Mouse (Mus musculus) hindbrain, embryonic 11.5 days (tissue): ENCODE results near the gene Arid1b. TPM values are rescaled to one million over a fixed set of nuclear protein-coding genes. Genes with fewer than 3 reads are reported as not detected.

Source experiments
- ATAC-seq: fragments of 200-750 bp; cut with Nextera tagmentation; 2 replicates; pipeline ENCODE4 v1.8.0; 2017; ENCODE audit warnings: mild to moderate bottlenecking, moderate TSS enrichment, moderate library complexity; ENCODE audit not compliant: low FRiP score
- DNase-seq: peaks from one replicate; pipeline ENCODE4 v3.0.0-alpha.2; 2015; ENCODE audit warnings: low spot score
- H3K27ac ChIP-seq: fragments of 300-500 bp; sonication (generic); 2 replicates; pipeline ENCODE4 v1.5.1; 2014; ENCODE audit warnings: mild to moderate bottlenecking, low read depth, low read length
- H3K27me3 ChIP-seq: fragments of 300-500 bp; sonication (generic); 2 replicates; pipeline ENCODE4 v1.6.1; 2014; ENCODE audit warnings: mild to moderate bottlenecking, low read length, moderate library complexity, mixed read lengths; ENCODE audit not compliant: control insufficient read depth, insufficient read depth
- H3K36me3 ChIP-seq: fragments of 300-500 bp; sonication (generic); 2 replicates; pipeline ENCODE4 v1.6.1; 2014; ENCODE audit warnings: mild to moderate bottlenecking, low read length, moderate library complexity, mixed read lengths; ENCODE audit not compliant: control insufficient read depth, insufficient read depth
- H3K4me1 ChIP-seq: fragments of 300-500 bp; sonication (generic); replicated peaks from 2 replicates; pipeline ENCODE4 v1.6.1; 2014; ENCODE audit warnings: low read length, mixed read lengths; ENCODE audit not compliant: control insufficient read depth, insufficient read depth
- H3K4me2 ChIP-seq: fragments of 300-500 bp; sonication (generic); replicated peaks from 2 replicates; pipeline ENCODE4 v1.6.1; 2014; ENCODE audit warnings: mild to moderate bottlenecking, low read depth, low read length
- H3K4me3 ChIP-seq: fragments of 300-500 bp; sonication (generic); 2 replicates; pipeline ENCODE4 v1.5.1; 2014; ENCODE audit warnings: low read depth, low read length
- H3K9ac ChIP-seq: fragments of 300-500 bp; sonication (generic); 2 replicates; pipeline ENCODE4 v1.6.1; 2014; ENCODE audit warnings: low read depth, low read length
- H3K9me3 ChIP-seq: fragments of 300-500 bp; sonication (generic); 2 replicates; pipeline ENCODE4 v1.6.1; 2016; ENCODE audit warnings: low read length; ENCODE audit not compliant: control insufficient read depth
- WGBS: fragments of 180-500 bp; shearing (Covaris S2); extraction: QIAGEN DNeasy Blood & Tissue Kit; methylation state at CpG from one replicate; pipeline ENCODE4 v1.1.7; 2014; 5-methylcytosine and 5-hydroxymethylcytosine counted together
- polyA plus RNA-seq: library from polyadenylated mRNA; unstranded; fragments of >200 nt; fragmentation: Nextera tagmentation; extraction: Ambion mirVana; gene quantifications from 2 replicates; pipeline ENCODE4 v1.2.1, GENCODE M21; 2014

Gene Arid1b
- polyA plus RNA-seq, 1 experiment from 2014 or later = 18.6 TPM

GRCm38 (mm10) chr17:5209076-5209475, 214.9 kb downstream of the Arid1b start:
- Histone ChIP-seq H3K9me3 (no peaks in the 10 kb centered on the region), H3K4me1 (peaks cover 3% of the 10 kb centered on the region), H3K27ac (no peak overlapping the region), H3K4me3 (no peak overlapping the region), H3K27me3 (no peaks in the 10 kb centered on the region), H3K9ac (no peak overlapping the region), H3K4me2 (no peak overlapping the region), H3K36me3 (no peaks in the 10 kb centered on the region)
- DNase-seq (no peak), ATAC-seq (no peak)
- 90% methylated on average over 1 of the region's 1 CpGs for WGBS

GRCm38 (mm10) chr17:5210101-5210727, 216.1 kb downstream of the Arid1b start:
- H3K27me3 ChIP-seq = no peaks in the 10 kb centered on the region
- H3K4me1 ChIP-seq = peaks cover 3% of the 10 kb centered on the region
- ATAC-seq (no peak), DNase-seq (no peak)
- H3K9ac ChIP-seq = no peak overlapping the region
- no peak overlapping the region for H3K27ac ChIP-seq
- no peaks in the 10 kb centered on the region for H3K36me3 ChIP-seq
- H3K4me3 ChIP-seq = no peak overlapping the region
- H3K4me2 ChIP-seq = no peak overlapping the region
- H3K9me3 ChIP-seq = no peaks in the 10 kb centered on the region
- WGBS = 84% methylated on average over 6 of the region's 6 CpGs

GRCm38 (mm10) chr17:5210891-5211290, 216.8 kb downstream of the Arid1b start:
- Histone ChIP-seq H3K9me3 (no peaks in the 10 kb centered on the region), H3K27ac (no peak overlapping the region), H3K4me3 (no peak overlapping the region), H3K4me1 (peaks cover 3% of the 10 kb centered on the region), H3K4me2 (no peak overlapping the region), H3K36me3 (no peaks in the 10 kb centered on the region), H3K9ac (no peak overlapping the region), H3K27me3 (no peaks in the 10 kb centered on the region)
- DNase-seq (no peak), ATAC-seq (no peak)
- 90% methylated on average over 7 of the region's 7 CpGs for WGBS

GRCm38 (mm10) chr17:5212166-5212565, 218.0 kb downstream of the Arid1b start:
- Histone ChIP-seq H3K9me3 (no peaks in the 10 kb centered on the region), H3K36me3 (no peaks in the 10 kb centered on the region), H3K4me3 (no peak overlapping the region), H3K27ac (0 out of 2 replicates have a peak overlapping the region, but pooled peaks have one; percentile 51), H3K4me2 (no peak overlapping the region), H3K9ac (no peak overlapping the region), H3K4me1 (peaks cover 3% of the 10 kb centered on the region), H3K27me3 (no peaks in the 10 kb centered on the region)
- ATAC-seq (peak; percentile 43; the same call in 1 of the 2 replicates), DNase-seq (no peak)
- WGBS = 59% methylated on average over 12 of the region's 12 CpGs

GRCm38 (mm10) chr17:5213441-5213840, 219.3 kb downstream of the Arid1b start:
- Histone ChIP-seq H3K4me2 (no peak overlapping the region), H3K9me3 (no peaks in the 10 kb centered on the region), H3K4me1 (peaks cover 3% of the 10 kb centered on the region), H3K27ac (peak overlapping the region; percentile 51; the same call in 1 of the 2 replicates), H3K36me3 (no peaks in the 10 kb centered on the region), H3K27me3 (no peaks in the 10 kb centered on the region), H3K4me3 (no peak overlapping the region), H3K9ac (no peak overlapping the region)
- WGBS = 64% methylated on average over 6 of the region's 6 CpGs
- ATAC-seq (no peak), DNase-seq (no peak)

- Histone ChIP-seq H3K27me3 (no peaks in the 10 kb centered on the region), H3K9ac (no peak overlapping the region), H3K9me3 (no peaks in the 10 kb centered on the region), H3K4me3 (no peak overlapping the region), H3K4me1 (peaks cover 3% of the 10 kb centered on the region), H3K4me2 (no peak overlapping the region), H3K27ac (no peak overlapping the region), H3K36me3 (no peaks in the 10 kb centered on the region)
- 91% methylated on average over 4 of the region's 4 CpGs for WGBS
- no peak for DNase-seq
- no peak for ATAC-seq
Observed at GRCm38 (mm10) chr17:5215352-5215751, 221.2 kb downstream of the Arid1b start.

GRCm38 (mm10) chr17:5216965-5217546, 222.9 kb downstream of the Arid1b start:
- no peaks in the 10 kb centered on the region for H3K36me3 ChIP-seq
- 42% methylated on average over 10 of the region's 10 CpGs for WGBS
- DNase-seq (no peak), ATAC-seq (no peak)
- no peaks in the 10 kb centered on the region for H3K9me3 ChIP-seq
- H3K4me1 ChIP-seq = peaks cover 6% of the 10 kb centered on the region
- H3K4me3 ChIP-seq = no peak overlapping the region
- H3K9ac ChIP-seq = no peak overlapping the region
- no peak overlapping the region for H3K4me2 ChIP-seq
- no peaks in the 10 kb centered on the region for H3K27me3 ChIP-seq
- H3K27ac ChIP-seq = no peak overlapping the region

- no peak for ATAC-seq
- Histone ChIP-seq H3K4me2 (no peak overlapping the region), H3K27me3 (no peaks in the 10 kb centered on the region), H3K27ac (no peak overlapping the region), H3K4me3 (no peak overlapping the region), H3K4me1 (peaks cover 5% of the 10 kb centered on the region; the same call in 1 of the 2 replicates), H3K9ac (no peak overlapping the region), H3K36me3 (no peaks in the 10 kb centered on the region), H3K9me3 (no peaks in the 10 kb centered on the region)
- WGBS = 77% methylated on average over 9 of the region's 9 CpGs
- DNase-seq = no peak
Observed at GRCm38 (mm10) chr17:5217852-5218845, 224.0 kb downstream of the Arid1b start.
